Mouse (Mus musculus) c-Kit-positive CD71-positive TER-119-positive erythroid progenitor cells, embryonic 14.5 days (primary cell): Measurements from ENCODE around the gene Tmeff2.

Experiments used
- DNase-seq: peaks from one replicate; pipeline ENCODE4 v3.0.0-alpha.2; 2013; ENCODE audit warnings: low spot score

Tmeff2 gene

DNA sequence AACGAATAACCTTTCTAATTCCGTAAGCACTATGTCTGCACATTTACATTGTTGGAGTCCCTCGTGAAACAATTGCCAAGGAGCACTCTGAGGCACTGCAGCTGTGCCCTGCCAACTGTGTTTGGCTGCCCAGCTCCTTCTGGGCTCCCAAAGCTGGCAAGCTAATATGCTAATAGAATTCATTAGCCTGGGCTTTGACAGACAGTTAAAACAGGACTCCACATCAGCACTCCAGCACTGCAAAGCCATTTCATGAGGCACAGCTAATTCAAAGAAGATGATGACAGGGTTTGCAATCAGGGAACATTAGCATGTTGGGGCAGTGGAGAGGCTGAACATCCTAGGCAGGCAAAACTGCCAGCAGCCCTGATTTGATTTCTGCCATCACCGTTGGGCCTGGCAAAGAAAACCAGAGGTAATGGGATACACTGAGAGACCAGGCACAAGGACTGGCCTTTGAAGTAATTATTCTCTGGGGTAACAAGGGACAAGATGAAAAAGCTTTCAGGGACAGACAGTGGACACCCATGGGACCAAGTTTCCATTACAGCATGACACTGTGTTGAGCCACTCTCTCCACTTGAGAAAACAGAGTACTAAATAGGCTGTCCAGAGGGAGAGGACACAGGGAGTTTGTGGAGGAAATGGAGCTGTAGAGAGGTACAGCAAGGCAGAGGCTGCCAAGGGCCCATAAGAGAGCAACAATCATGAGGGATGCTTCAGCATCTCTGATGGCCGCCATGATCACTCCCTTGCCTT lies 316.0 kb downstream of the Tmeff2 start:
- DNase-seq = no peak

DNA sequence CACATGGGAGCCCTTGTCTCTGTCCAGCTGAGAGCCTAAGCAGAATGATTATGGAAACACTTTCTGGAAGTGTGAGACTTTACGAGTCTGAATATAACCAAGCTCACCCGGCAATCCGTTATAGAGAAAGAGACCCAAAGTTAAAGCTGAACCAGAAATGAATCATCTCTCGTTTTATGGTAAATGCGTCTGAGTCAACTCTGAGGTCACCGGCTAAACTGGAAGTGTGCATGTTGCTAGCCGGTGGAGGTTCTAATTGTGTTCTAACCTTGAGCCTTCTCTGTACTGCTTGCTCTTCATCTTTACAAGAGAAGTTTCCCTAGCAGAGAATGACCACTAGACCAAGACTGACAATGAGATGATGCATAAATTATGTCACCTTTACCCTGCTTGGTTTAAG lies 316.8 kb downstream of the Tmeff2 start:
- no peak for DNase-seq

DNA sequence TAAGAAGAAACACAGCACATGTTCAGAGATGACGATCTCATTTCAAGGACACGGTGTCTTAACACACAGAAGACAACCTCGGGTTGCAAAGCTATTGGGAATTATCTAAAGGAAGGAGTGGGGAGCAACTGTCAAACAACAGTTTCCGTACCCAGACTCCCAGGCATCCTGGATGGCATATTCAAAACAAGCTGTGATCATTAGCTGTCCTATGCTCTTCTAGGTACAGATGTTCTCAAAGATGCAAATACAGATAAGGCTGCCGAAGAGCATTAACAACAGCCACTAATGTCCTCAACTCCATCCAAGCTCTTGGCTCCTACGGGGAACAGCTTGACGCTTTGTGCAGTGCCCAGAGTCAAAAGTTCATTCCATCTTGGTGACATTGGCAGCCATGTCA lies 324.7 kb downstream of the Tmeff2 start:
- DNase-seq = no peak
